Comparison of ENCODE assay signal across 24 mouse cellular contexts in genomic region chr7:73749983-73750382, GRCm38 (mm10). TPM values are rescaled to one million over a fixed set of nuclear protein-coding genes. Genes with fewer than 3 reads are reported as not detected.
DNase-seq lines count a peak whose midpoint lies in the region; ATAC-seq and TF ChIP-seq lines count a peak whose summit lies in the region.
"Had no signal": no experiment of that assay in that cellular context is flagged by ENCODE, and none has a peak within 500 bp of the region (broad histone marks: within the 10 kb centered on the region; RNA-seq: fewer than 3 reads in every experiment).

No protein-coding gene starts in this region.

- DNase-seq in lung, adult 2 months: no peak
- DNase-seq: adrenal gland, postnatal 14 days; cerebellum, adult 11-12 months; cerebellum, adult 9-11 months; cerebellum, postnatal 36 days; gastrocnemius, postnatal 10 days; heart, adult 2 months; heart, postnatal 14 days had no signal

- 79% methylated on average over 7 of the region's 7 CpGs for WGBS in lung, embryonic 15.5 days
- WGBS in lung, adult 2 months: 74% methylated on average over 7 of the region's 7 CpGs
- WGBS in intestine, embryonic 15.5 days: 79% methylated on average over 7 of the region's 7 CpGs
- 78% methylated on average over 7 of the region's 7 CpGs for WGBS in stomach, embryonic 15.5 days
- WGBS in neural tube, embryonic 15.5 days: 91% methylated on average over 7 of the region's 7 CpGs

- H3K27me3 ChIP-seq in lung, embryonic 15.5 days: no peaks in the 10 kb centered on the region
- no peaks in the 10 kb centered on the region for H3K27me3 ChIP-seq in intestine, embryonic 15.5 days (replicated peaks)
- no peaks in the 10 kb centered on the region for H3K27me3 ChIP-seq in stomach, embryonic 15.5 days (replicated peaks)
- no peaks in the 10 kb centered on the region for H3K27me3 ChIP-seq in neural tube, embryonic 15.5 days (replicated peaks)
- H3K27me3 ChIP-seq: heart, embryonic 15.5 days; Patski had no signal

- no peak overlapping the region for H3K9ac ChIP-seq in lung, embryonic 15.5 days
- no peak overlapping the region for H3K9ac ChIP-seq in intestine, embryonic 15.5 days
- H3K9ac ChIP-seq in stomach, embryonic 15.5 days: no peak overlapping the region
- H3K9ac ChIP-seq in neural tube, embryonic 15.5 days (replicated peaks): no peak overlapping the region
- H3K9ac ChIP-seq: heart, embryonic 15.5 days; hindbrain, embryonic 14.5 days had no signal

- no peak for TF ChIP-seq POLR2A in lung, adult 2 months (IDR thresholded peaks at IDR 0.05; ENCODE audit: borderline replicate concordance, extremely low read depth, low read depth, low read length)

- no peak overlapping the region for H3K4me2 ChIP-seq in lung, embryonic 15.5 days
- no peak overlapping the region for H3K4me2 ChIP-seq in intestine, embryonic 15.5 days (replicated peaks)
- no peak overlapping the region for H3K4me2 ChIP-seq in stomach, embryonic 15.5 days
- H3K4me2 ChIP-seq in neural tube, embryonic 15.5 days: no peak overlapping the region
- H3K4me2 ChIP-seq: heart, embryonic 11.5 days; heart, embryonic 15.5 days; hindbrain, embryonic 14.5 days had no signal

- H3K27ac ChIP-seq in lung, embryonic 15.5 days: peak overlapping the region; percentile 92; the same call in 1 of the 2 replicates
- no peak overlapping the region for H3K27ac ChIP-seq in intestine, embryonic 15.5 days
- H3K27ac ChIP-seq in stomach, embryonic 15.5 days: peak overlapping the region; percentile 81; the same call in 1 of the 2 replicates
- no peak overlapping the region for H3K27ac ChIP-seq in neural tube, embryonic 15.5 days (replicated peaks)
- H3K27ac ChIP-seq: embryonic facial prominence, embryonic 10.5 days; forebrain, embryonic 10.5 days; heart, adult 2 months; heart, embryonic 15.5 days; hindbrain, embryonic 14.5 days had no signal

- H3K4me1 ChIP-seq in lung, embryonic 15.5 days: peaks cover 30% of the 10 kb centered on the region
- peaks cover 6% of the 10 kb centered on the region for H3K4me1 ChIP-seq in lung, adult 2 months (ENCODE audit: control insufficient read depth, insufficient read depth, low read length)
- no peaks in the 10 kb centered on the region; the same call in 1 of the 2 replicates for H3K4me1 ChIP-seq in intestine, embryonic 15.5 days (replicated peaks)
- peaks cover 29% of the 10 kb centered on the region for H3K4me1 ChIP-seq in stomach, embryonic 15.5 days
- peaks cover 8% of the 10 kb centered on the region for H3K4me1 ChIP-seq in neural tube, embryonic 15.5 days
- H3K4me1 ChIP-seq: embryonic facial prominence, embryonic 10.5 days; forebrain, embryonic 10.5 days had no signal

- no peak overlapping the region for H3K4me3 ChIP-seq in lung, embryonic 15.5 days
- no peak overlapping the region for H3K4me3 ChIP-seq in lung, adult 2 months (replicated peaks; ENCODE audit: extremely low read depth, low read depth, low read length)
- no peak overlapping the region for H3K4me3 ChIP-seq in intestine, embryonic 15.5 days (replicated peaks)
- H3K4me3 ChIP-seq in stomach, embryonic 15.5 days (replicated peaks): no peak overlapping the region
- H3K4me3 ChIP-seq in neural tube, embryonic 15.5 days (replicated peaks): no peak overlapping the region
- H3K4me3 ChIP-seq: embryonic facial prominence, embryonic 10.5 days; erythroblast, embryonic 14.5 days; forebrain, embryonic 10.5 days; heart, adult 2 months; heart, embryonic 15.5 days had no signal

- no peak for ATAC-seq in lung, embryonic 15.5 days (ENCODE audit: borderline replicate concordance, extremely low read depth, low FRiP score, low TSS enrichment)
- 0 out of 2 replicates have a peak, but pooled peaks have one; percentile 18 for ATAC-seq in common myeloid progenitor, adult 5-6 weeks (replicated peaks; ENCODE audit: low read depth, poor library complexity, severe bottlenecking)
- peak; percentile 29; the same call in 1 of the 2 replicates for ATAC-seq in intestine, embryonic 15.5 days
- ATAC-seq in stomach, embryonic 15.5 days (ENCODE audit: insufficient read depth, low FRiP score, low read depth): peak; percentile 30; the same call in 1 of the 2 replicates
- no peak for ATAC-seq in megakaryocyte progenitor cell, adult 5-6 weeks (replicated peaks; ENCODE audit: poor library complexity)
- ATAC-seq in neural tube, embryonic 15.5 days (ENCODE audit: low FRiP score): no peak
- ATAC-seq: activated CD4-positive, CD25-positive, alpha-beta regulatory T cell, adult 4 months; forebrain, embryonic 16.5 days; Patski had no signal

- H3K9me3 ChIP-seq in lung, embryonic 15.5 days: no peaks in the 10 kb centered on the region
- no peaks in the 10 kb centered on the region for H3K9me3 ChIP-seq in intestine, embryonic 15.5 days
- H3K9me3 ChIP-seq in stomach, embryonic 15.5 days: no peaks in the 10 kb centered on the region
- no peaks in the 10 kb centered on the region for H3K9me3 ChIP-seq in neural tube, embryonic 15.5 days (replicated peaks)
- H3K9me3 ChIP-seq: embryonic facial prominence, embryonic 10.5 days; forebrain, embryonic 10.5 days; heart, embryonic 15.5 days had no signal

- no peaks in the 10 kb centered on the region for H3K36me3 ChIP-seq in lung, embryonic 15.5 days
- H3K36me3 ChIP-seq in intestine, embryonic 15.5 days: no peaks in the 10 kb centered on the region
- H3K36me3 ChIP-seq in stomach, embryonic 15.5 days: no peaks in the 10 kb centered on the region
- H3K36me3 ChIP-seq in neural tube, embryonic 15.5 days: no peaks in the 10 kb centered on the region
- H3K36me3 ChIP-seq: embryonic facial prominence, embryonic 10.5 days; forebrain, embryonic 10.5 days; heart, embryonic 15.5 days had no signal

- no peak for TF ChIP-seq CTCF in lung, adult 2 months (IDR thresholded peaks at IDR 0.05; ENCODE audit: insufficient read depth, low read length)

RNA-seq across cellular contexts. Expression of gene Fam174b, which starts 9.9 kb away (rescaled TPM):
- 83.7 and 84.4 TPM in 2 replicates for polyA plus RNA-seq in lung, embryonic 15.5 days (2015; fragmentation: Nextera tagmentation; extraction: Ambion mirVana)
- 135 and 156 TPM in 2 replicates for polyA plus RNA-seq in lung, adult 2 months (2012; rRNA removed)
- total RNA-seq in common myeloid progenitor, adult 5-6 weeks (2017): 7.0 and 12.5 TPM in 2 replicates
- 30.4 and 37.8 TPM in 2 replicates for polyA plus RNA-seq in intestine, embryonic 15.5 days (2015; fragmentation: Nextera tagmentation; extraction: Ambion mirVana)
- polyA plus RNA-seq in stomach, embryonic 15.5 days (2015; fragmentation: Nextera tagmentation; extraction: Ambion mirVana): 58.0 and 67.7 TPM in 2 replicates
- total RNA-seq in megakaryocyte progenitor cell, adult 5-6 weeks (2015): 3.0 and 3.3 TPM in 2 replicates
- total RNA-seq in megakaryocyte progenitor cell, adult 5-6 weeks (2017): 6.0 and 6.7 TPM in 2 replicates
- 37.0 and 37.6 TPM in 2 replicates for polyA plus RNA-seq in neural tube, embryonic 15.5 days (2015; fragmentation: Nextera tagmentation; extraction: Ambion mirVana)
- total RNA-seq: CH12.LX had no signal
- polyA plus RNA-seq: erythroblast, embryonic 14.5 days had no signal

Comparison
In these comparisons a context has a peak if more than half of its experiments do, and no peak if none do; other contexts are left out.
1. ATAC-seq: peak in common myeloid progenitor, adult 5-6 weeks (single experiment), intestine, embryonic 15.5 days (single experiment) and stomach, embryonic 15.5 days (single experiment); none in lung, embryonic 15.5 days (single experiment), megakaryocyte progenitor cell, adult 5-6 weeks (single experiment) and neural tube, embryonic 15.5 days (single experiment).
2. H3K27ac ChIP-seq: peak in lung, embryonic 15.5 days (single experiment) and stomach, embryonic 15.5 days (single experiment); none in intestine, embryonic 15.5 days (single experiment) and neural tube, embryonic 15.5 days (single experiment).